Mouse (Mus musculus) CD4-positive, CD25-positive, alpha-beta regulatory T cell, adult 4 months (primary cell): Measurements from ENCODE around the gene Hnrnpul2. TPM values are rescaled to one million over a fixed set of nuclear protein-coding genes. Genes with fewer than 3 reads are reported as not detected.

Experiments used
- ATAC-seq: one replicate; pipeline ENCODE4 v1.8.0; 2017
- polyA plus RNA-seq, 2 experiments: library from polyadenylated mRNA; unstranded; fragments of 100-300 nt; shearing (Covaris generic); gene quantifications; one replicate each; pipeline ENCODE4 v1.2.1; 2017

Hnrnpul2 gene
- polyA plus RNA-seq = 1 to 10 TPM; 4.2 to 6.9 TPM

GRCm38 (mm10) chr19:8819596-8820423 lies at the start of gene Hnrnpul2:
TSS of gene Hnrnpul2 (plus strand) at chr19:8820010.
- peak; percentile 83 for ATAC-seq

- peak; percentile 73 for ATAC-seq
Measured at GRCm38 (mm10) chr19:8770567-8771270, 49.1 kb upstream of the Hnrnpul2 start, which contains the start of gene Tmem223. TSS of gene Tmem223 (plus strand) at chr19:8770996.

- no peak for ATAC-seq
Measured at GRCm38 (mm10) chr19:8772996-8773395, 46.8 kb upstream of the Hnrnpul2 start.

GRCm38 (mm10) chr19:8773409-8773808 lies 46.4 kb upstream of the Hnrnpul2 start:
- no peak for ATAC-seq

GRCm38 (mm10) chr19:8774086-8774835 lies 45.5 kb upstream of the Hnrnpul2 start, which contains the start of gene Tmem179b:
TSS of gene Tmem179b (minus strand) at chr19:8774467.
- peak; percentile 86 for ATAC-seq

GRCm38 (mm10) chr19:8774951-8775421 lies 44.8 kb upstream of the Hnrnpul2 start:
- ATAC-seq = no peak

- ATAC-seq = peak; percentile 100
Measured at GRCm38 (mm10) chr19:8786008-8786781, 33.6 kb upstream of the Hnrnpul2 start, which contains the start of gene Taf6l. TSS of gene Taf6l (minus strand) at chr19:8786417.

GRCm38 (mm10) chr19:8788521-8788920 lies 31.3 kb upstream of the Hnrnpul2 start:
- ATAC-seq = no peak

GRCm38 (mm10) chr19:8789171-8789570 lies 30.6 kb upstream of the Hnrnpul2 start:
- no peak for ATAC-seq

- ATAC-seq = no peak
Measured at GRCm38 (mm10) chr19:8790171-8790570, 29.6 kb upstream of the Hnrnpul2 start.

GRCm38 (mm10) chr19:8798264-8798946 lies 21.4 kb upstream of the Hnrnpul2 start, which contains the start of gene Polr2g:
TSS of gene Polr2g (minus strand) at chr19:8798577.
- peak; percentile 68 for ATAC-seq

GRCm38 (mm10) chr19:8798947-8799315 lies 20.9 kb upstream of the Hnrnpul2 start:
- ATAC-seq = no peak

- ATAC-seq = peak; percentile 88
Measured at GRCm38 (mm10) chr19:8802130-8802821, 17.5 kb upstream of the Hnrnpul2 start, which contains the start of gene Zbtb3. TSS of gene Zbtb3 (plus strand) at chr19:8802555.

GRCm38 (mm10) chr19:8803204-8803780 lies 16.5 kb upstream of the Hnrnpul2 start:
- ATAC-seq = no peak

- no peak for ATAC-seq
Measured at GRCm38 (mm10) chr19:8803879-8804660, 15.7 kb upstream of the Hnrnpul2 start.

GRCm38 (mm10) chr19:8806810-8807209 lies 13.0 kb upstream of the Hnrnpul2 start:
- no peak for ATAC-seq

- no peak for ATAC-seq
Measured at GRCm38 (mm10) chr19:8815812-8816211, 4.0 kb upstream of the Hnrnpul2 start.

- ATAC-seq = no peak
Measured at GRCm38 (mm10) chr19:8817001-8817400, 2.8 kb upstream of the Hnrnpul2 start.

GRCm38 (mm10) chr19:8818301-8818798 lies 1.5 kb upstream of the Hnrnpul2 start:
- ATAC-seq = no peak
